In the genomic region with DNA sequence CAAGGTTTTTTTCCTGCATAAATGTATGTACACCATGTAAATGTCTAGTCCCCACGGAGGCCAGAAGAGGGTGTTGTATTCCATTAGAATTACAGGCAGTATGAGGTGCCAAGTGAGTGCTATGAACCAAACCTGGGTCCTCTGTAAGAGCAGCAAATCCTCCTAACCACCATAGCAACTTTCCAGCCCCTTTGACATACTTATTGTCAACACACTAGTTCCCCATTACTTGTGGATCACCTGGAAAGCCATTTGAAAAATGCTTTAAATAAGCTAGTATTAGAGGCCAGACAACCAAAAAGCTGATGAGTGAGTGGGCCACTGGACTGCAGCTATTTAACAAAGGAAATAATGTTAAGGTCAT, we compare ENCODE assay signal across 9 mouse cellular contexts. TPM values are rescaled to one million over a fixed set of nuclear protein-coding genes. Genes with fewer than 3 reads are reported as not detected.
A peak's percentile ranks its signal among the peaks of the same experiment; 100 is the strongest.
DNase-seq lines count a peak whose midpoint lies in the region; ATAC-seq and TF ChIP-seq lines count a peak whose summit lies in the region.
"Had no signal": no experiment of that assay in that cellular context is flagged by ENCODE, and none has a peak within 500 bp of the region (broad histone marks: within the 10 kb centered on the region; RNA-seq: fewer than 3 reads in every experiment).

No protein-coding gene starts in this region.

- H3K9ac ChIP-seq in liver, embryonic 11.5 days (ENCODE audit: low read depth, low read length), result peak overlapping the region; percentile 96
- no peak overlapping the region for H3K9ac ChIP-seq in embryonic facial prominence, embryonic 13.5 days
- no peak overlapping the region for H3K9ac ChIP-seq in hindbrain, embryonic 16.5 days (ENCODE audit: low read depth, low read length)
- no peak overlapping the region for H3K9ac ChIP-seq in neural tube, embryonic 12.5 days

- H3K4me1 ChIP-seq in liver, embryonic 11.5 days (replicated peaks; ENCODE audit: control insufficient read depth, insufficient read depth, low read length), result peaks cover 51% of the 10 kb centered on the region
- H3K4me1 ChIP-seq in embryonic facial prominence, embryonic 13.5 days, result peaks cover 30% of the 10 kb centered on the region
- H3K4me1 ChIP-seq in hindbrain, embryonic 16.5 days (ENCODE audit: control insufficient read depth, insufficient read depth, low read depth, low read length), result peaks cover 10% of the 10 kb centered on the region
- no peaks in the 10 kb centered on the region for H3K4me1 ChIP-seq in neural tube, embryonic 12.5 days
- H3K4me1 ChIP-seq in cerebellum, adult 2 months (ENCODE audit: control insufficient read depth, insufficient read depth, low read length), result no peaks in the 10 kb centered on the region

- TF ChIP-seq POLR2A in cerebellum, adult 2 months (IDR thresholded peaks at IDR 0.05; ENCODE audit: borderline replicate concordance, insufficient read depth, low read length), result no peak

- no peaks in the 10 kb centered on the region for H3K27me3 ChIP-seq in liver, embryonic 11.5 days (replicated peaks; ENCODE audit: control insufficient read depth, insufficient read depth, low read length)
- no peaks in the 10 kb centered on the region for H3K27me3 ChIP-seq in embryonic facial prominence, embryonic 13.5 days
- H3K27me3 ChIP-seq in hindbrain, embryonic 16.5 days (replicated peaks; ENCODE audit: control insufficient read depth, insufficient read depth, low read length), result no peaks in the 10 kb centered on the region
- no peaks in the 10 kb centered on the region for H3K27me3 ChIP-seq in neural tube, embryonic 12.5 days (replicated peaks)
- no peaks in the 10 kb centered on the region for H3K27me3 ChIP-seq in cerebellum, adult 2 months (ENCODE audit: control insufficient read depth, insufficient read depth, low read length)

- H3K9me3 ChIP-seq in liver, embryonic 11.5 days (ENCODE audit: control insufficient read depth, low read length), result no peaks in the 10 kb centered on the region
- H3K9me3 ChIP-seq in embryonic facial prominence, embryonic 13.5 days, result no peaks in the 10 kb centered on the region
- no peaks in the 10 kb centered on the region for H3K9me3 ChIP-seq in hindbrain, embryonic 16.5 days (ENCODE audit: control insufficient read depth, low read length)
- no peaks in the 10 kb centered on the region for H3K9me3 ChIP-seq in neural tube, embryonic 12.5 days

- no peaks in the 10 kb centered on the region for H3K36me3 ChIP-seq in liver, embryonic 11.5 days (ENCODE audit: control insufficient read depth, insufficient read depth, low read length)
- no peaks in the 10 kb centered on the region for H3K36me3 ChIP-seq in embryonic facial prominence, embryonic 13.5 days
- H3K36me3 ChIP-seq in hindbrain, embryonic 16.5 days (ENCODE audit: control insufficient read depth, insufficient read depth, low read length), result no peaks in the 10 kb centered on the region
- no peaks in the 10 kb centered on the region for H3K36me3 ChIP-seq in neural tube, embryonic 12.5 days

- no peak for TF ChIP-seq CTCF in cerebellum, adult 2 months (IDR thresholded peaks at IDR 0.05; ENCODE audit: borderline replicate concordance, insufficient read depth, low read depth, low read length)

- H3K27ac ChIP-seq in liver, embryonic 11.5 days (ENCODE audit: low read depth, low read length), result peak overlapping the region; percentile 90; the same call in 1 of the 2 replicates
- H3K27ac ChIP-seq in embryonic facial prominence, embryonic 13.5 days, result no peak overlapping the region
- no peak overlapping the region for H3K27ac ChIP-seq in hindbrain, embryonic 16.5 days (ENCODE audit: low read depth, low read length)
- no peak overlapping the region for H3K27ac ChIP-seq in neural tube, embryonic 12.5 days
- no peak overlapping the region for H3K27ac ChIP-seq in cerebellum, adult 2 months (ENCODE audit: insufficient read depth, low read length)

- peak overlapping the region; percentile 91 for H3K4me2 ChIP-seq in liver, embryonic 11.5 days
- H3K4me2 ChIP-seq in embryonic facial prominence, embryonic 13.5 days, result peak overlapping the region; percentile 91
- H3K4me2 ChIP-seq in hindbrain, embryonic 16.5 days (ENCODE audit: low read length), result peak overlapping the region; percentile 85
- peak overlapping the region; percentile 78 for H3K4me2 ChIP-seq in neural tube, embryonic 12.5 days (replicated peaks)

- 69% methylated on average over 1 of the region's 1 CpGs for WGBS in liver, embryonic 11.5 days
- WGBS in embryonic facial prominence, embryonic 13.5 days, result 70% methylated on average over 1 of the region's 1 CpGs
- WGBS in hindbrain, embryonic 16.5 days, result 62% methylated on average over 1 of the region's 1 CpGs
- WGBS in neural tube, embryonic 12.5 days, result 64% methylated on average over 1 of the region's 1 CpGs
- 67% methylated on average over 1 of the region's 1 CpGs for WGBS in cerebellum, adult 2 months

- peak overlapping the region; percentile 96 for H3K4me3 ChIP-seq in liver, embryonic 11.5 days (ENCODE audit: low read depth, low read length)
- H3K4me3 ChIP-seq in embryonic facial prominence, embryonic 13.5 days, result peak overlapping the region; percentile 91
- peak overlapping the region; percentile 85 for H3K4me3 ChIP-seq in hindbrain, embryonic 16.5 days (ENCODE audit: low read length)
- H3K4me3 ChIP-seq in neural tube, embryonic 12.5 days, result no peak overlapping the region
- H3K4me3 ChIP-seq in cerebellum, adult 2 months (replicated peaks; ENCODE audit: insufficient read depth, low read depth, low read length), result no peak overlapping the region

- ATAC-seq in liver, embryonic 11.5 days (replicated peaks; ENCODE audit: low FRiP score), result no peak
- ATAC-seq in embryonic facial prominence, embryonic 13.5 days (ENCODE audit: insufficient number of reproducible peaks, insufficient read depth, low FRiP score, low TSS enrichment, low read depth), result no peak
- ATAC-seq in hindbrain, embryonic 16.5 days, result no peak
- no peak for ATAC-seq in neural tube, embryonic 12.5 days (ENCODE audit: low FRiP score, low read depth)

- DNase-seq in liver, embryonic 11.5 days (ENCODE audit: low spot score), result no peak
- no peak for DNase-seq in liver
- no peak for DNase-seq in layer of hippocampus, adult 9-10 months (ENCODE audit: low spot score)
- DNase-seq in layer of hippocampus, adult 9-11 months, result no peak
- no peak for DNase-seq in cerebellum, adult 2 months
- DNase-seq: left cerebral cortex, postnatal 4 days had no signal

RNA-seq across cellular contexts. Expression of a gene that starts 1.6 kb away (rescaled TPM):
- 43.1 and 44.3 TPM in 2 replicates for polyA plus RNA-seq in liver, embryonic 11.5 days (2014; fragmentation: Nextera tagmentation; extraction: Ambion mirVana)
- polyA plus RNA-seq in embryonic facial prominence, embryonic 13.5 days (2015; fragmentation: Nextera tagmentation; extraction: Ambion mirVana), result 20.6 and 26.0 TPM in 2 replicates
- 36.2 and 40.4 TPM in 2 replicates for polyA plus RNA-seq in hindbrain, embryonic 16.5 days (2015; fragmentation: Nextera tagmentation; extraction: Ambion mirVana)
- 32.0 and 33.4 TPM in 2 replicates for polyA plus RNA-seq in neural tube, embryonic 12.5 days (2016; fragmentation: Nextera tagmentation; extraction: Ambion mirVana)
- 13.7 and 15.3 TPM in 2 replicates for polyA plus RNA-seq in cerebellum, adult 2 months (2012; rRNA removed)

RNA-seq across cellular contexts. Expression of a gene that starts 28.0 kb away (rescaled TPM):
- polyA plus RNA-seq in liver, embryonic 11.5 days (2014; fragmentation: Nextera tagmentation; extraction: Ambion mirVana), result 1,011 and 1,028 TPM in 2 replicates
- polyA plus RNA-seq in embryonic facial prominence, embryonic 13.5 days (2015; fragmentation: Nextera tagmentation; extraction: Ambion mirVana), result 725 and 760 TPM in 2 replicates
- 204 and 212 TPM in 2 replicates for polyA plus RNA-seq in hindbrain, embryonic 16.5 days (2015; fragmentation: Nextera tagmentation; extraction: Ambion mirVana)
- polyA plus RNA-seq in neural tube, embryonic 12.5 days (2016; fragmentation: Nextera tagmentation; extraction: Ambion mirVana), result 462 and 496 TPM in 2 replicates
- 53.7 and 55.7 TPM in 2 replicates for polyA plus RNA-seq in cerebellum, adult 2 months (2012; rRNA removed)

RNA-seq across cellular contexts. Expression of a gene that starts 57.4 kb away (rescaled TPM):
- polyA plus RNA-seq in liver, embryonic 11.5 days (2014; fragmentation: Nextera tagmentation; extraction: Ambion mirVana), result 11.6 and 12.7 TPM in 2 replicates
- polyA plus RNA-seq in embryonic facial prominence, embryonic 13.5 days (2015; fragmentation: Nextera tagmentation; extraction: Ambion mirVana), result 9.1 and 9.3 TPM in 2 replicates
- 12.1 and 12.3 TPM in 2 replicates for polyA plus RNA-seq in hindbrain, embryonic 16.5 days (2015; fragmentation: Nextera tagmentation; extraction: Ambion mirVana)
- polyA plus RNA-seq in neural tube, embryonic 12.5 days (2016; fragmentation: Nextera tagmentation; extraction: Ambion mirVana), result 11.6 and 13.9 TPM in 2 replicates
- polyA plus RNA-seq in cerebellum, adult 2 months (2012; rRNA removed), result 13.2 and 13.6 TPM in 2 replicates

Comparison
In these comparisons a context has a peak if more than half of its experiments do, and no peak if none do; other contexts are left out.
1. H3K4me3 ChIP-seq: peak in liver, embryonic 11.5 days (single experiment), embryonic facial prominence, embryonic 13.5 days (single experiment) and hindbrain, embryonic 16.5 days (single experiment); none in neural tube, embryonic 12.5 days (single experiment) and cerebellum, adult 2 months (single experiment).
2. Peak in every context shown above with its lines, with median percentiles within 50 percentile points of each other: H3K4me2 ChIP-seq.